Mouse (Mus musculus) neural tube, embryonic 11.5 days (tissue): ENCODE data around the gene Prdm9. TPM values are rescaled to one million over a fixed set of nuclear protein-coding genes. Genes with fewer than 3 reads are reported as not detected.

Source experiments
- polyA plus RNA-seq: library from polyadenylated mRNA; unstranded; fragments of >200 nt; fragmentation: Nextera tagmentation; extraction: Ambion mirVana; gene quantifications from 2 replicates; pipeline ENCODE4 v1.2.1, GENCODE M21; 2014

Gene Prdm9
- polyA plus RNA-seq, 1 experiment from 2014 or later = 1.0 TPM

Other genes with a start within 250 kb of the Prdm9 start
- 57.7 and 64.2 TPM in 2 replicates for gene Dll1, start 187.5 kb downstream of the Prdm9 start, polyA plus RNA-seq
- gene Fam120b, start 168.2 kb downstream of the Prdm9 start, polyA plus RNA-seq = 36.6 and 37.2 TPM in 2 replicates
- 287 and 288 TPM in 2 replicates for gene Psmb1, start 64.6 kb downstream of the Prdm9 start, polyA plus RNA-seq
- 84.7 TPM in 2 replicates for gene Tbp, start 64.5 kb downstream of the Prdm9 start, polyA plus RNA-seq
- 54.9 and 57.9 TPM in 2 replicates for gene Pdcd2, start 37.1 kb downstream of the Prdm9 start, polyA plus RNA-seq
- gene Chd1, start 140.6 kb upstream of the Prdm9 start, polyA plus RNA-seq = 38.8 and 39.7 TPM in 2 replicates